Mouse (Mus musculus): Measurements from ENCODE around the gene Osbp.
A peak's percentile ranks its signal among the peaks of the same experiment; 100 is the strongest.

The Osbp gene

GRCm38 (mm10) chr19:11987841-11988240 lies 22.1 kb downstream of the Osbp start:
- no peak for DNase-seq (ENCODE audit: low read depth, low spot score)

- DNase-seq (ENCODE audit: low read depth, low spot score) = no peak
Observed at GRCm38 (mm10) chr19:11989334-11989733, 23.6 kb downstream of the Osbp start.

GRCm38 (mm10) chr19:11992034-11992433 lies 26.3 kb downstream of the Osbp start:
- no peak for DNase-seq (ENCODE audit: low read depth, low spot score)

- DNase-seq (ENCODE audit: low read depth, low spot score) = no peak
Observed at GRCm38 (mm10) chr19:11992441-11993029, 26.8 kb downstream of the Osbp start.

GRCm38 (mm10) chr19:11994703-11995431 lies 29.1 kb downstream of the Osbp start:
- no peak for DNase-seq (ENCODE audit: low read depth, low spot score)

- DNase-seq (ENCODE audit: low read depth, low spot score) = no peak
Observed at GRCm38 (mm10) chr19:11995722-11996448, 30.1 kb downstream of the Osbp start.

- no peak for DNase-seq (ENCODE audit: low read depth, low spot score)
Observed at GRCm38 (mm10) chr19:12001686-12002085, 35.9 kb downstream of the Osbp start.

- peak; percentile 97 for DNase-seq (ENCODE audit: low read depth, low spot score)
Observed at GRCm38 (mm10) chr19:12002125-12002524, 36.4 kb downstream of the Osbp start.

GRCm38 (mm10) chr19:12002791-12003190 lies 37.0 kb downstream of the Osbp start:
- no peak for DNase-seq (ENCODE audit: low read depth, low spot score)

- no peak for DNase-seq (ENCODE audit: low read depth, low spot score)
Observed at GRCm38 (mm10) chr19:12003568-12003967, 37.8 kb downstream of the Osbp start.

GRCm38 (mm10) chr19:12004216-12005008 lies 38.7 kb downstream of the Osbp start:
- DNase-seq (ENCODE audit: low read depth, low spot score) = no peak

GRCm38 (mm10) chr19:12005376-12006360 lies 39.9 kb downstream of the Osbp start:
- DNase-seq (ENCODE audit: low read depth, low spot score) = peak; percentile 90

- peak; percentile 65 for DNase-seq (ENCODE audit: low read depth, low spot score)
Observed at GRCm38 (mm10) chr19:12006361-12006947, 40.7 kb downstream of the Osbp start.

GRCm38 (mm10) chr19:12007105-12007931 lies 41.6 kb downstream of the Osbp start:
- peak; percentile 74 for DNase-seq (ENCODE audit: low read depth, low spot score)

GRCm38 (mm10) chr19:12008410-12009380 lies 43.0 kb downstream of the Osbp start:
- peak; percentile 59 for DNase-seq (ENCODE audit: low read depth, low spot score)

- DNase-seq (ENCODE audit: low read depth, low spot score) = peak; percentile 91
Observed at GRCm38 (mm10) chr19:12009501-12010280, 44.0 kb downstream of the Osbp start.

GRCm38 (mm10) chr19:12010281-12010771 lies 44.6 kb downstream of the Osbp start:
- DNase-seq (ENCODE audit: low read depth, low spot score) = peak; percentile 63

All from ES-CJ7 (cell line).